Mouse (Mus musculus): Measurements from ENCODE around the gene Calcrl. TPM values are rescaled to one million over a fixed set of nuclear protein-coding genes. Genes with fewer than 3 reads are reported as not detected.

The Calcrl gene
- polyA plus RNA-seq, 1 experiment: 5.0 TPM

- DNase-seq (ENCODE audit: low read depth): no peak
- TF ChIP-seq POLR2A (IDR thresholded peaks at IDR 0.05; ENCODE audit: borderline replicate concordance, extremely low read depth, insufficient read depth, insufficient read length, poor library complexity, severe bottlenecking) (no peak), CTCF (IDR thresholded peaks at IDR 0.05; ENCODE audit: borderline replicate concordance, extremely low read depth, insufficient read depth, insufficient read length) (no peak)
Observed at GRCm38 (mm10) chr2:84388023-84388416, 37.2 kb downstream of the Calcrl start.

DNA sequence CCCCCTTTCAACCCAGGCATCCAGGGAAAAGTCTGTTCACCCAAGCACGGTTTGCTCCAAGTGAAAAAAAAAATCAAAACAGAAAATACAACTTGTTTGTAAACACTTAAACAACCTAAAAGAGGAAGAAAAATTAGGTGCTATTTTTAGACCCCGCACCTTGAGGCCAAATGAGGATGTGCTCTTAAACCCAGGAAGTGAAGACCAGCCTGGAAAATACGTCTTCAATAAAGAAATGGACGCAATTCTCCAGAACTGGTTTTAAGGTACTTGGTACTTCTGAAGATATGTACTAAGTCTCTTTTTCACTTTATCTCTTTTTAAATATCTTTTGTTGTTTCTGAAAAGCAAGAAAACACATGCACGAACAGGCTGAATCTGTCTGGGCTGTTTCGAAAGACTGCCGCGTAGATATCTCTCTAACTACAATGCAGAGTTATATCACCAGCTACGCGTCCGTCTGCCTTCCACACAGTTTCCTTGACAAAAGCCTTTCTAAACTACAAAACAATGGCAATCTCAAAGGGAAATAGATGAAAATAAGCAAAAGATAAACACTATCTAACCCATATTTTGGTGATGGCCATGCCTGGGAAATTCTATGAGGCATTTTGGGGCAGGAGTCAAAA lies 37.7 kb downstream of the Calcrl start:
- TF ChIP-seq CTCF (IDR thresholded peaks at IDR 0.05; ENCODE audit: borderline replicate concordance, extremely low read depth, insufficient read depth, insufficient read length) (no peak), POLR2A (IDR thresholded peaks at IDR 0.05; ENCODE audit: borderline replicate concordance, extremely low read depth, insufficient read depth, insufficient read length, poor library complexity, severe bottlenecking) (no peak)
- DNase-seq (ENCODE audit: low read depth): no peak

GRCm38 (mm10) chr2:84386563-84387393 lies 38.4 kb downstream of the Calcrl start:
- TF ChIP-seq CTCF (IDR thresholded peaks at IDR 0.05; ENCODE audit: borderline replicate concordance, extremely low read depth, insufficient read depth, insufficient read length) (no peak), POLR2A (IDR thresholded peaks at IDR 0.05; ENCODE audit: borderline replicate concordance, extremely low read depth, insufficient read depth, insufficient read length, poor library complexity, severe bottlenecking) (no peak)
- DNase-seq (ENCODE audit: low read depth): peak; percentile 28

GRCm38 (mm10) chr2:84384911-84385693 lies 40.1 kb downstream of the Calcrl start:
- DNase-seq (ENCODE audit: low read depth): no peak
- no peak for TF ChIP-seq CTCF (IDR thresholded peaks at IDR 0.05; ENCODE audit: borderline replicate concordance, extremely low read depth, insufficient read depth, insufficient read length)
- no peak for TF ChIP-seq POLR2A (IDR thresholded peaks at IDR 0.05; ENCODE audit: borderline replicate concordance, extremely low read depth, insufficient read depth, insufficient read length, poor library complexity, severe bottlenecking)

GRCm38 (mm10) chr2:84383828-84384227 lies 41.4 kb downstream of the Calcrl start:
- DNase-seq (ENCODE audit: low read depth): no peak

GRCm38 (mm10) chr2:84382556-84382955 lies 42.7 kb downstream of the Calcrl start:
- TF ChIP-seq POLR2A (IDR thresholded peaks at IDR 0.05; ENCODE audit: borderline replicate concordance, extremely low read depth, insufficient read depth, insufficient read length, poor library complexity, severe bottlenecking) (no peak), CTCF (IDR thresholded peaks at IDR 0.05; ENCODE audit: borderline replicate concordance, extremely low read depth, insufficient read depth, insufficient read length) (no peak)

More at GRCm38 (mm10) chr2:84383828-84384227, 41.4 kb downstream of the Calcrl start:
- TF ChIP-seq CTCF (IDR thresholded peaks at IDR 0.05; ENCODE audit: borderline replicate concordance, extremely low read depth, insufficient read depth, insufficient read length): no peak
- TF ChIP-seq POLR2A (IDR thresholded peaks at IDR 0.05; ENCODE audit: borderline replicate concordance, extremely low read depth, insufficient read depth, insufficient read length, poor library complexity, severe bottlenecking): no peak

GRCm38 (mm10) chr2:84381997-84382396 lies 43.2 kb downstream of the Calcrl start:
- DNase-seq (ENCODE audit: low read depth): no peak
- TF ChIP-seq POLR2A (IDR thresholded peaks at IDR 0.05; ENCODE audit: borderline replicate concordance, extremely low read depth, insufficient read depth, insufficient read length, poor library complexity, severe bottlenecking): no peak
- no peak for TF ChIP-seq CTCF (IDR thresholded peaks at IDR 0.05; ENCODE audit: borderline replicate concordance, extremely low read depth, insufficient read depth, insufficient read length)

More at GRCm38 (mm10) chr2:84382556-84382955, 42.7 kb downstream of the Calcrl start:
- DNase-seq (ENCODE audit: low read depth): no peak

- TF ChIP-seq CTCF (IDR thresholded peaks at IDR 0.05; ENCODE audit: borderline replicate concordance, extremely low read depth, insufficient read depth, insufficient read length) (no peak), POLR2A (IDR thresholded peaks at IDR 0.05; ENCODE audit: borderline replicate concordance, extremely low read depth, insufficient read depth, insufficient read length, poor library complexity, severe bottlenecking) (no peak)
- DNase-seq (ENCODE audit: low read depth): peak; percentile 64
Observed at GRCm38 (mm10) chr2:84380816-84381215, 44.4 kb downstream of the Calcrl start.

GRCm38 (mm10) chr2:84378678-84379077 lies 46.5 kb downstream of the Calcrl start:
- no peak for TF ChIP-seq CTCF (IDR thresholded peaks at IDR 0.05; ENCODE audit: borderline replicate concordance, extremely low read depth, insufficient read depth, insufficient read length)
- TF ChIP-seq POLR2A (IDR thresholded peaks at IDR 0.05; ENCODE audit: borderline replicate concordance, extremely low read depth, insufficient read depth, insufficient read length, poor library complexity, severe bottlenecking): no peak
- no peak for DNase-seq (ENCODE audit: low read depth)

- no peak for DNase-seq (ENCODE audit: low read depth)
- TF ChIP-seq CTCF (IDR thresholded peaks at IDR 0.05; ENCODE audit: borderline replicate concordance, extremely low read depth, insufficient read depth, insufficient read length) (no peak), POLR2A (IDR thresholded peaks at IDR 0.05; ENCODE audit: borderline replicate concordance, extremely low read depth, insufficient read depth, insufficient read length, poor library complexity, severe bottlenecking) (no peak)
Observed at GRCm38 (mm10) chr2:84369256-84369655, 56.0 kb downstream of the Calcrl start.

DNA sequence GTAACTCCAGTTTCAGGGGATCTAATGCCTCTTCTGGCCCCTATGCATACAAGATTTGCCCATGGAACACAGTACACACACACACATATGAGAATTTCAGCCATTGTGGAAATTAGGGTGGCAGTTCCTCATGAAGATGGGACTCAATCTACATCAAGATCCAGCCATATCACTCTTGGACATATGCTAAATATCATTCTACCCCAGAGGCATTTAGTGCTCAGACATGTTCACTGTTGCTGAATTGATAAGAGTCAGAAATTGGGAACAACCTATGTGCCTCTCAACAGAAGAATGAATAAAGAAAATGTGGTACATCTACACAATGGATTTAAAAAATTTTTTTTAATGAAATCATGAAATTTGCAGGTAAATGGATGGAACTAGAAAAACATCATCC lies 58.5 kb downstream of the Calcrl start:
- no peak for DNase-seq (ENCODE audit: low read depth)
- no peak for TF ChIP-seq CTCF (IDR thresholded peaks at IDR 0.05; ENCODE audit: borderline replicate concordance, extremely low read depth, insufficient read depth, insufficient read length)
- TF ChIP-seq POLR2A (IDR thresholded peaks at IDR 0.05; ENCODE audit: borderline replicate concordance, extremely low read depth, insufficient read depth, insufficient read length, poor library complexity, severe bottlenecking): no peak
